Mouse (Mus musculus) small intestine, adult 2 months (tissue): Measurements from ENCODE around the gene Vmn2r116. TPM values are rescaled to one million over a fixed set of nuclear protein-coding genes. Genes with fewer than 3 reads are reported as not detected.
"Not testable (repeated sequence)": the region's sequence is repeated elsewhere in the genome, so short reads cannot be mapped to it uniquely, and the experiment has no call there.

Experiments
- H3K27ac ChIP-seq: fragments of 200-500 bp; 2 replicates; pipeline ENCODE4 v1.5.1; 2012; ENCODE audit warnings: low read depth, low read length, control low read depth, inconsistent platforms; ENCODE audit not compliant: insufficient read depth
- H3K27me3 ChIP-seq: fragments of 200-500 bp; 2 replicates; pipeline ENCODE4 v1.6.1; 2012; ENCODE audit warnings: mild to moderate bottlenecking, moderate library complexity, low read length, inconsistent platforms; ENCODE audit not compliant: control insufficient read depth, insufficient read depth
- H3K36me3 ChIP-seq: fragments of 200-500 bp; 2 replicates; pipeline ENCODE4 v1.6.1; 2012; ENCODE audit warnings: mild to moderate bottlenecking, low read length, control low read depth, inconsistent platforms; ENCODE audit not compliant: control insufficient read depth, insufficient read depth
- H3K4me1 ChIP-seq: fragments of 200-500 bp; 2 replicates; pipeline ENCODE4 v1.6.1; 2012; ENCODE audit warnings: low read length, inconsistent platforms, mixed read lengths; ENCODE audit not compliant: control insufficient read depth, insufficient read depth, insufficient read length
- H3K4me3 ChIP-seq: fragments of 200-500 bp; 2 replicates; pipeline ENCODE4 v1.5.1; 2012; ENCODE audit warnings: low read depth, mild to moderate bottlenecking, control low read depth, inconsistent platforms, low read length, moderate library complexity
- CTCF ChIP-seq: fragments of 200-500 bp; IDR thresholded peaks from 2 replicates; pipeline ENCODE4 v1.5.1; 2012; ENCODE audit warnings: low read depth, mild to moderate bottlenecking, control low read depth, inconsistent platforms, low read length, moderate library complexity, mixed read lengths; ENCODE audit not compliant: insufficient replicate concordance, insufficient read length; ENCODE audit errors: extremely low read depth
- POLR2A ChIP-seq: fragments of 200-500 bp; IDR thresholded peaks from 2 replicates; pipeline ENCODE4 v1.6.1; 2012; ENCODE audit warnings: low read depth, mild to moderate bottlenecking, control low read depth, inconsistent platforms, low read length, moderate library complexity
- WGBS: fragments of 180-500 bp; shearing (Covaris S2); methylation state at CpG from one replicate; pipeline ENCODE4 v1.1.7; 2018; 5-methylcytosine and 5-hydroxymethylcytosine counted together
- polyA plus RNA-seq: library from polyadenylated mRNA; depleted of rRNA; stranded (reverse); fragments of >200 nt; gene quantifications from 2 replicates; pipeline ENCODE4 v1.2.3, GENCODE M21; 2012; rRNA removed

Vmn2r116 gene
- not detected in 2 replicates for polyA plus RNA-seq

DNA sequence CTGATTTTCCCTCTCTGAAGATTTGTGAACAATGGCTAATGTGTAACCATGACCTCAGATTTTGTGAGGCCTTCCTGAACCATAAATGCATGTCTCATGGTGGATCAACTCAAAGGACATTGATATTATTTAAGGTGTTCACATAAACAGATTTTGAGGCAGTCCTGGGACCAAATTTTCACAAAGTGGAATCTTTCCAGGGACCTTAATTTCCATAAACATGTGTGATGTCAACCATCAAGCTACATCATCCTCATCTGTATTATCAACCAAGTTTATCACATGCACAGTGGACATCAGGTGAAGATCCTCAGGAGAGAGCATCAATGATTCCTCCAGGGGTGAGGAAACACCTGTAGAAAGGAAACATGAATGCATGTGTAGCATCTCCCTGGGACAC, at the start of gene Vmn2r116:
Vmn2r116 (plus strand) TSS at position 301 of the 400 bp plus-strand sequence.
- H3K27me3 ChIP-seq, H3K4me1 ChIP-seq, H3K36me3 ChIP-seq, H3K4me3 ChIP-seq, H3K27ac ChIP-seq: not testable (repeated sequence)

DNA sequence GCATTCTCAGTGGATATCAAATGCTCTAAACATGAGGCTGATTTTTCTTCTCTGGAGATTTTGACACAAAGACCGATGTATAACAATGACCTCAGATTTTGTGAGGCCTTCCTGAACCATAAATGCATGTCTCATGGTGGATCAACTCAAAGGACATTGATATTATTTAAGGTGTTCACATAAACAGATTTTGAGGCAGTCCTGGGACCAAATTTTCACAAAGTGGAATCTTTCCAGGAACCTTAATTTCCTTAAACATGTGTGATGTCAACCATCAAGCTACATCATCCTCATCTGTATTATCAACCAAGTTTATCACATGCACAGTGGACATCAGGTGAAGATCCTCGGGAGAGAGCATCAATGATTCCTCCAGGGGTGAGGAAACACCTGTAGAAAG, 41.0 kb upstream of the Vmn2r116 start, which contains the start of gene Vmn2r115:
Vmn2r115 (plus strand) TSS at position 301 of the 400 bp plus-strand sequence.
- H3K4me3 ChIP-seq, H3K4me1 ChIP-seq, H3K36me3 ChIP-seq, H3K27me3 ChIP-seq, H3K27ac ChIP-seq: not testable (repeated sequence)
- 45% methylated on average over 2 of the region's 2 CpGs for WGBS

DNA sequence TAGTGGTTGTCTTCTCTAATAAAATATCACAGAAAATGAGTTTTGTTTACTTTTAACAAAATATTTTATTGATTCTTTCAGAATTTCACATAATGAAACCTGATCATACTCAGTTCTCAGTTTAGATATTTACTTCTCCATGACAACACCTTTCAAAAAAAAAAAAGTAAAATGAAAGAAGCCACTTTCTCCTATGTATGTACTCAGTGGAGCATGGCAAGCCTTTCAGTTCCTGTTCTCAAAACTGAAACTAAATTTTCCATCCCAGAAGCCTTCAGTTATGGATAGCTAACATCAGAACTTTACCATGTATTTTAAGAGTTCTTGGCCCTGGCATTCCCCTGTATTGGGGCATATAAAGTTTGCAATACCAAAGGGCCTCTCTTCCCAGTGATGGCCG, 32.8 kb upstream of the Vmn2r116 start:
- Histone ChIP-seq H3K27ac (no peak overlapping the region), H3K36me3 (no peaks in the 10 kb centered on the region), H3K27me3 (no peaks in the 10 kb centered on the region), H3K4me1 (no peaks in the 10 kb centered on the region), H3K4me3 (no peak overlapping the region)
- WGBS: 61% methylated on average over 1 of the region's 1 CpGs
- TF ChIP-seq CTCF (no peak), POLR2A (no peak)

DNA sequence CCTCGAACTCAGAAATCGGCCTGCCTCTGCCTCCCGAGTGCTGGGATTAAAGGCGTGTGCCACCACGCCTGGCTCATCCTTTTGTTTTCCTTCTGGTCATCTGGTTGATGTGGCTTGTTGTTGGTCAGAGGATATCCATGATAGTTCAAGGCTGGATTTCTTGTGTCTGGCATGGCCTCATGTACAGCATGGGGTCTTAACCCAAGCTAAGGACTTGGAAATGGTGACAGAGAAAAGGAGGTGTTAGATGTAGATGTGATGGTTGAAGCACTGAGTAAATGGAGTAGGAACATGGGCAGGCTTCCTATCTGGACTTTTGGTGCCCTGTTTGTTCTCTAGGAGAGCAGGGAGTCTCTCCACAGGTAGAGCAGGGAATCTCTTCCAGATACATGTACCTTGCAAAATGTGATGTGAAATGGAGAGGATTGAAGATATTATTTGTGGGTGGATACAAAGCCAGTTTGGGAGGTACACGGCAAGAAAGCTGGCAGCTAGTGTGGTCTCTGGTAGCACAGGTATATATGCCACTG, 48.8 kb downstream of the Vmn2r116 start:
- Histone ChIP-seq H3K27ac (no peak overlapping the region), H3K36me3 (no peaks in the 10 kb centered on the region), H3K27me3 (no peaks in the 10 kb centered on the region), H3K4me1 (no peaks in the 10 kb centered on the region), H3K4me3 (no peak overlapping the region)
- no peak for TF ChIP-seq POLR2A
- no peak for TF ChIP-seq CTCF
- WGBS: 77% methylated on average over 6 of the region's 6 CpGs

Other genes starting within 250 kb of the Vmn2r116 start
- gene Zfp40, start 191.4 kb upstream of the Vmn2r116 start, polyA plus RNA-seq: 0.04 and 0.06 TPM in 2 replicates
- gene Vmn2r114, start 72.1 kb upstream of the Vmn2r116 start, polyA plus RNA-seq: not detected in 2 replicates
- gene Vmn2r115, start 40.9 kb upstream of the Vmn2r116 start, polyA plus RNA-seq: not detected in 2 replicates
- not detected in 2 replicates for gene Vmn2r117, start 95.1 kb downstream of the Vmn2r116 start, polyA plus RNA-seq
- 6.4 and 7.8 TPM in 2 replicates for gene Zfp213, start 179.6 kb downstream of the Vmn2r116 start, polyA plus RNA-seq
- 5.4 and 6.8 TPM in 2 replicates for gene Zfp13, start 214.9 kb downstream of the Vmn2r116 start, polyA plus RNA-seq
- gene Zscan10, start 216.3 kb downstream of the Vmn2r116 start, polyA plus RNA-seq: not detected in 2 replicates